Comparison of ENCODE assay signal across 13 mouse cellular contexts in the genomic region with DNA sequence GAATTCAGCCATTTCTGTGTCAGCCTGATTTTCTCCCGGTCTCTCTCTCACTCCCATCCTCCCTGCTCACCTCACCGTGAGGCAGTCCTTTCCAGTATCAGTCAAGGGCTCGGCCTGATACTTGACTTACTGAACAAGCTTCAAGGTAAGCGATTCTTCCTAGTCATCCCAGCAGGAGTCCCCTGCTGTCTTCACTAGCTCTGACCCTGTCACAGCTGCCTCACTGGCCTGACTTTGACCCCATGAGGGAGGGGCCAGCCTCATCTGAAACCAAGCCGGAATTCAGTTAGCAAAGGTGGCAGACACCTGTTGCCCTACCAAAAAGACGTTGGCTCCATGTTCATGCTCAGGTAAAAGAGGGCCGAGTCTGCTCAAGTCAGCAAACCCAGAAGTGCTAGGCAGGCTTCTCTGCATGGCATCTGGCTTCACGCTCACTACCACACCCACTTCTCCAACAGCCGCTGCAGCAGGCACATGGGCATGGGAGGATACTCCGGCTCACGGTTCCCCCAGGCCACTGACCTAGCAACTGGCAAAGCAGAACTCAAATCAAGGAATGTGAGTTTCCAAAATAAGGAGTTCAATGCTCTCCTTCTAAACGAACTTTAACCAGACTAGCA.
DNase-seq lines count a peak whose midpoint lies in the region; ATAC-seq and TF ChIP-seq lines count a peak whose summit lies in the region.
"Had no signal": no experiment of that assay in that cellular context is flagged by ENCODE, and none has a peak within 500 bp of the region (broad histone marks: within the 10 kb centered on the region; RNA-seq: fewer than 3 reads in every experiment).

No protein-coding gene starts in this region.

- TF ChIP-seq EP300 in heart, postnatal 0 days (IDR thresholded peaks at IDR 0.05; ENCODE audit: low read depth) = no peak

- TF ChIP-seq CTCF in heart, postnatal 0 days (IDR thresholded peaks at IDR 0.05; ENCODE audit: low read depth) = no peak
- no peak for TF ChIP-seq CTCF in E14TG2a.4 (conservative IDR thresholded peaks at IDR 0.05; ENCODE audit: low read length)
- TF ChIP-seq CTCF in layer of hippocampus, adult 2 months (conservative IDR thresholded peaks at IDR 0.05) = no peak

- H3K4me2 ChIP-seq in heart, postnatal 0 days (ENCODE audit: low read depth, low read length) = 0 out of 2 replicates have a peak overlapping the region, but pooled peaks have one; percentile 7
- H3K4me2 ChIP-seq: embryonic facial prominence, embryonic 15.5 days; hindbrain, embryonic 12.5 days; liver, embryonic 15.5 days had no signal

- DNase-seq in heart, postnatal 0 days (ENCODE audit: low spot score) = no peak
- no peak for DNase-seq in heart, postnatal 4 days
- DNase-seq in R1 (ENCODE audit: low read depth, low spot score) = peak; percentile 89
- peak; percentile 32 for DNase-seq in kidney, postnatal 10 days
- no peak for DNase-seq in layer of hippocampus, adult 2 months (ENCODE audit: low spot score in 2 of 2)
- DNase-seq in layer of hippocampus, adult 9-10 months (ENCODE audit: low spot score) = no peak
- DNase-seq: right cerebral cortex, postnatal 25 days had no signal

- 0 out of 2 replicates have a peak overlapping the region, but pooled peaks have one; percentile 14 for H3K27ac ChIP-seq in heart, postnatal 0 days (ENCODE audit: low read depth)
- H3K27ac ChIP-seq in layer of hippocampus, adult 2 months = no peak overlapping the region
- H3K27ac ChIP-seq: embryonic facial prominence, embryonic 15.5 days; liver, embryonic 15.5 days had no signal

- H3K27me3 ChIP-seq in heart, postnatal 0 days (ENCODE audit: control insufficient read depth, insufficient read depth, low read length) = 0 out of 2 replicates have a peak, but pooled peaks cover 7% of the 10 kb centered on the region
- no peaks in the 10 kb centered on the region for H3K27me3 ChIP-seq in E14TG2a.4 (ENCODE audit: insufficient read depth, low read length)
- H3K27me3 ChIP-seq: embryonic facial prominence, embryonic 15.5 days; hindbrain, embryonic 12.5 days; liver, embryonic 15.5 days; Patski had no signal

- no peak overlapping the region for H3K9ac ChIP-seq in heart, postnatal 0 days (replicated peaks; ENCODE audit: low read depth, low read length)
- H3K9ac ChIP-seq: embryonic facial prominence, embryonic 15.5 days; hindbrain, embryonic 12.5 days; liver, embryonic 15.5 days had no signal

- 0 out of 2 replicates have a peak, but pooled peaks cover 16% of the 10 kb centered on the region for H3K4me1 ChIP-seq in heart, postnatal 0 days (ENCODE audit: control insufficient read depth, insufficient read depth)
- peaks cover 88% of the 10 kb centered on the region for H3K4me1 ChIP-seq in E14TG2a.4 (replicated peaks; ENCODE audit: low read depth, low read length)

- no peaks in the 10 kb centered on the region for H3K9me3 ChIP-seq in heart, postnatal 0 days (replicated peaks; ENCODE audit: control insufficient read depth, low read length)
- H3K9me3 ChIP-seq in E14TG2a.4 (ENCODE audit: low read length) = no peaks in the 10 kb centered on the region
- H3K9me3 ChIP-seq: embryonic facial prominence, embryonic 15.5 days; hindbrain, embryonic 12.5 days; liver, embryonic 15.5 days had no signal

- H3K36me3 ChIP-seq in heart, postnatal 0 days (replicated peaks; ENCODE audit: control insufficient read depth, insufficient read depth, low read length) = no peaks in the 10 kb centered on the region
- H3K36me3 ChIP-seq in E14TG2a.4 (ENCODE audit: insufficient read depth, low read length) = no peaks in the 10 kb centered on the region
- H3K36me3 ChIP-seq: embryonic facial prominence, embryonic 15.5 days; hindbrain, embryonic 12.5 days; liver, embryonic 15.5 days had no signal

- no peak overlapping the region for H3K4me3 ChIP-seq in heart, postnatal 0 days (ENCODE audit: low read depth, low read length)
- H3K4me3 ChIP-seq in E14TG2a.4 (replicated peaks; ENCODE audit: low read length) = peak overlapping the region; percentile 54
- H3K4me3 ChIP-seq in layer of hippocampus, adult 2 months = no peak overlapping the region
- H3K4me3 ChIP-seq: embryonic facial prominence, embryonic 15.5 days; hindbrain, embryonic 12.5 days; liver, embryonic 15.5 days had no signal

- WGBS in heart, postnatal 0 days = 45% methylated on average over 12 of the region's 12 CpGs

- no peak for ATAC-seq in heart, postnatal 0 days (ENCODE audit: insufficient read depth, low read depth)
- ATAC-seq: forebrain, embryonic 16.5 days; Patski had no signal

Comparison
In these comparisons a context has a peak if more than half of its experiments do, and no peak if none do; other contexts are left out.
1. DNase-seq: peak in R1 (single experiment) and kidney, postnatal 10 days (single experiment); none in heart, postnatal 0 days (single experiment), heart, postnatal 4 days (single experiment), layer of hippocampus, adult 2 months (0 of 2) and layer of hippocampus, adult 9-10 months (single experiment).